Comparison of ENCODE assay signal across 17 mouse cellular contexts in the genomic region with DNA sequence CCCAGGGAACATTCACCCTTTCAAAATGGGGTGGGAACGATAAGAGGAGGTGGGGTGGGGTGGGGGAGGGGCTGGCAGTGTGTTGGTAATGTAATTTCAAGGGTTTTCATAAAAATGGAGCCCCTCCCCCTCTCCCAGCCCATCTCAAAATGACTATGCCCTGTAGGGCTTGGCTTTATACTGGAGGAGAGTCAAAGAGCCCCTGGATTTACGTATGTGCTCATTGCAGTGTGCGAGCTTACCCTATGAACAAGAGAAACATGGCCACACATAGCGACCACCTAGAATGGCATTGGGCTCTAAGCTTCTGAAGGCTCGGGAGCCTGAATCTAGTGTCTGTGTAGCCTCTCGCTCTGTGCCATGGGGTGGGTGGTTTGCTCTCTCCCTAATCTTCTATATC. TPM values are rescaled to one million over a fixed set of nuclear protein-coding genes. Genes with fewer than 3 reads are reported as not detected.
DNase-seq lines count a peak whose midpoint lies in the region; ATAC-seq and TF ChIP-seq lines count a peak whose summit lies in the region.
"Had no signal": no experiment of that assay in that cellular context is flagged by ENCODE, and none has a peak within 500 bp of the region (broad histone marks: within the 10 kb centered on the region; RNA-seq: fewer than 3 reads in every experiment).

No protein-coding gene starts in this region.

- DNase-seq in hindbrain, embryonic 11.5 days (ENCODE audit: low spot score): no peak
- no peak for DNase-seq in midbrain, embryonic 10.5 days (ENCODE audit: low spot score)
- peak; percentile 21 for DNase-seq in midbrain, embryonic 14.5 days
- DNase-seq in stomach, postnatal 0 days (ENCODE audit: low spot score): no peak
- no peak for DNase-seq in retina, embryonic 14.5 days (ENCODE audit: low spot score)
- DNase-seq: adrenal gland, postnatal 25 days; cerebellum, adult 9-10 months; gastrocnemius, postnatal 14 days; heart, adult 18-20 months; heart, postnatal 10 days; kidney, adult 18-20 months; kidney, postnatal 10 days; lung, postnatal 4 days; thymus, postnatal 25 days had no signal

- WGBS in hindbrain, embryonic 12.5 days: 89% methylated on average over 6 of the region's 6 CpGs
- WGBS in hindbrain, embryonic 11.5 days: 88% methylated on average over 6 of the region's 6 CpGs
- WGBS in midbrain, embryonic 13.5 days: 81% methylated on average over 6 of the region's 6 CpGs
- 93% methylated on average over 6 of the region's 6 CpGs for WGBS in midbrain, embryonic 10.5 days
- WGBS in midbrain, embryonic 14.5 days: 77% methylated on average over 6 of the region's 6 CpGs
- WGBS in stomach, postnatal 0 days: 88% methylated on average over 6 of the region's 6 CpGs

- H3K27ac ChIP-seq in hindbrain, embryonic 12.5 days: 0 out of 2 replicates have a peak overlapping the region, but pooled peaks have one; percentile 40
- no peak overlapping the region for H3K27ac ChIP-seq in hindbrain, embryonic 11.5 days (ENCODE audit: low read depth, low read length)
- peak overlapping the region; percentile 84 for H3K27ac ChIP-seq in midbrain, embryonic 13.5 days
- H3K27ac ChIP-seq in midbrain, embryonic 10.5 days (replicated peaks): no peak overlapping the region
- H3K27ac ChIP-seq in midbrain, embryonic 14.5 days (replicated peaks; ENCODE audit: low read depth, low read length): peak overlapping the region; percentile 75
- H3K27ac ChIP-seq in stomach, postnatal 0 days (replicated peaks): no peak overlapping the region

- H3K36me3 ChIP-seq in hindbrain, embryonic 12.5 days: no peaks in the 10 kb centered on the region
- no peaks in the 10 kb centered on the region for H3K36me3 ChIP-seq in hindbrain, embryonic 11.5 days (ENCODE audit: control insufficient read depth, insufficient read depth, low read length)
- H3K36me3 ChIP-seq in midbrain, embryonic 13.5 days: peaks cover 3% of the 10 kb centered on the region; the same call in 1 of the 2 replicates
- peaks cover 51% of the 10 kb centered on the region for H3K36me3 ChIP-seq in midbrain, embryonic 10.5 days
- no peaks in the 10 kb centered on the region for H3K36me3 ChIP-seq in midbrain, embryonic 14.5 days (ENCODE audit: control insufficient read depth, insufficient read depth, low read length)
- no peaks in the 10 kb centered on the region for H3K36me3 ChIP-seq in stomach, postnatal 0 days (ENCODE audit: control insufficient read depth, insufficient read depth, low read length)
- H3K36me3 ChIP-seq: heart, embryonic 12.5 days had no signal

- TF ChIP-seq EP300 in stomach, postnatal 0 days (optimal IDR thresholded peaks at IDR 0.05): no peak

- ATAC-seq in hindbrain, embryonic 12.5 days (ENCODE audit: low FRiP score): no peak
- no peak for ATAC-seq in hindbrain, embryonic 11.5 days (ENCODE audit: low FRiP score)
- ATAC-seq in midbrain, embryonic 13.5 days: peak; percentile 56; the same call in 1 of the 2 replicates
- ATAC-seq in midbrain, embryonic 14.5 days (ENCODE audit: low FRiP score, low TSS enrichment): no peak
- no peak for ATAC-seq in stomach, postnatal 0 days (ENCODE audit: low FRiP score, low TSS enrichment)

- no peak overlapping the region for H3K4me2 ChIP-seq in hindbrain, embryonic 12.5 days (replicated peaks)
- no peak overlapping the region for H3K4me2 ChIP-seq in hindbrain, embryonic 11.5 days (replicated peaks; ENCODE audit: low read depth, low read length)
- no peak overlapping the region for H3K4me2 ChIP-seq in midbrain, embryonic 13.5 days (replicated peaks)
- no peak overlapping the region for H3K4me2 ChIP-seq in midbrain, embryonic 14.5 days (ENCODE audit: low read length)
- H3K4me2 ChIP-seq in stomach, postnatal 0 days (replicated peaks; ENCODE audit: low read depth): no peak overlapping the region
- H3K4me2 ChIP-seq: heart, embryonic 12.5 days had no signal

- H3K4me1 ChIP-seq in hindbrain, embryonic 12.5 days: peaks cover 7% of the 10 kb centered on the region
- no peaks in the 10 kb centered on the region for H3K4me1 ChIP-seq in hindbrain, embryonic 11.5 days (replicated peaks; ENCODE audit: control insufficient read depth, insufficient read depth, low read length)
- H3K4me1 ChIP-seq in midbrain, embryonic 13.5 days (replicated peaks): peaks cover 23% of the 10 kb centered on the region
- no peaks in the 10 kb centered on the region; the same call in 1 of the 2 replicates for H3K4me1 ChIP-seq in midbrain, embryonic 10.5 days
- H3K4me1 ChIP-seq in midbrain, embryonic 14.5 days (ENCODE audit: control insufficient read depth, insufficient read depth, low read length): peaks cover 9% of the 10 kb centered on the region
- peaks cover 2% of the 10 kb centered on the region; the same call in 1 of the 2 replicates for H3K4me1 ChIP-seq in stomach, postnatal 0 days (replicated peaks; ENCODE audit: control insufficient read depth, insufficient read depth)
- H3K4me1 ChIP-seq: heart, embryonic 12.5 days had no signal

- no peak for TF ChIP-seq CTCF in stomach, postnatal 0 days (IDR thresholded peaks at IDR 0.05; ENCODE audit: low read depth)

- H3K27me3 ChIP-seq in hindbrain, embryonic 12.5 days: no peaks in the 10 kb centered on the region
- no peaks in the 10 kb centered on the region for H3K27me3 ChIP-seq in hindbrain, embryonic 11.5 days (ENCODE audit: control insufficient read depth, insufficient read depth, low read length)
- no peaks in the 10 kb centered on the region for H3K27me3 ChIP-seq in midbrain, embryonic 13.5 days
- no peaks in the 10 kb centered on the region for H3K27me3 ChIP-seq in midbrain, embryonic 10.5 days (ENCODE audit: low read depth, poor library complexity, severe bottlenecking)
- H3K27me3 ChIP-seq in midbrain, embryonic 14.5 days (ENCODE audit: control insufficient read depth, insufficient read depth, low read length): no peaks in the 10 kb centered on the region
- H3K27me3 ChIP-seq in stomach, postnatal 0 days (ENCODE audit: control insufficient read depth, insufficient read depth, low read length): no peaks in the 10 kb centered on the region
- H3K27me3 ChIP-seq: heart, embryonic 12.5 days had no signal

- H3K4me3 ChIP-seq in hindbrain, embryonic 12.5 days: no peak overlapping the region
- H3K4me3 ChIP-seq in hindbrain, embryonic 11.5 days (ENCODE audit: low read depth, low read length): no peak overlapping the region
- no peak overlapping the region for H3K4me3 ChIP-seq in midbrain, embryonic 13.5 days (replicated peaks)
- H3K4me3 ChIP-seq in midbrain, embryonic 10.5 days: no peak overlapping the region
- H3K4me3 ChIP-seq in midbrain, embryonic 14.5 days (replicated peaks; ENCODE audit: low read depth, low read length): no peak overlapping the region
- no peak overlapping the region for H3K4me3 ChIP-seq in stomach, postnatal 0 days (ENCODE audit: low read depth, low read length)
- H3K4me3 ChIP-seq: heart, embryonic 12.5 days had no signal

- H3K9me3 ChIP-seq in hindbrain, embryonic 12.5 days (replicated peaks): no peaks in the 10 kb centered on the region
- no peaks in the 10 kb centered on the region for H3K9me3 ChIP-seq in hindbrain, embryonic 11.5 days (ENCODE audit: control insufficient read depth, low read length)
- no peaks in the 10 kb centered on the region for H3K9me3 ChIP-seq in midbrain, embryonic 13.5 days
- H3K9me3 ChIP-seq in midbrain, embryonic 10.5 days (replicated peaks): no peaks in the 10 kb centered on the region
- H3K9me3 ChIP-seq in midbrain, embryonic 14.5 days (ENCODE audit: control insufficient read depth, low read length): no peaks in the 10 kb centered on the region
- H3K9me3 ChIP-seq in stomach, postnatal 0 days (ENCODE audit: control insufficient read depth, low read length): no peaks in the 10 kb centered on the region
- H3K9me3 ChIP-seq: heart, embryonic 12.5 days had no signal

- no peak overlapping the region for H3K9ac ChIP-seq in hindbrain, embryonic 12.5 days
- no peak overlapping the region for H3K9ac ChIP-seq in hindbrain, embryonic 11.5 days (ENCODE audit: low read depth, low read length)
- H3K9ac ChIP-seq in midbrain, embryonic 13.5 days (replicated peaks): no peak overlapping the region
- no peak overlapping the region for H3K9ac ChIP-seq in midbrain, embryonic 14.5 days (replicated peaks; ENCODE audit: low read length)
- no peak overlapping the region for H3K9ac ChIP-seq in stomach, postnatal 0 days (ENCODE audit: low read length)
- H3K9ac ChIP-seq: heart, embryonic 12.5 days had no signal

RNA-seq across cellular contexts. Expression of a gene that starts 51.3 kb away (rescaled TPM):
- polyA plus RNA-seq in hindbrain, embryonic 12.5 days (2016; fragmentation: Nextera tagmentation; extraction: Ambion mirVana): 24.6 and 25.1 TPM in 2 replicates
- 15.6 and 17.5 TPM in 2 replicates for polyA plus RNA-seq in hindbrain, embryonic 11.5 days (2014; fragmentation: Nextera tagmentation; extraction: Ambion mirVana)
- polyA plus RNA-seq in midbrain, embryonic 13.5 days (2015; fragmentation: Nextera tagmentation; extraction: Ambion mirVana): 38.8 and 44.2 TPM in 2 replicates
- 45.5 and 52.3 TPM in 2 replicates for polyA plus RNA-seq in midbrain, embryonic 10.5 days (2016; fragmentation: Nextera tagmentation; extraction: Ambion mirVana)
- polyA plus RNA-seq in midbrain, embryonic 14.5 days (2014; fragmentation: Nextera tagmentation; extraction: Ambion mirVana): 36.7 and 46.8 TPM in 2 replicates
- 0.98 and 1.5 TPM in 2 replicates for polyA plus RNA-seq in stomach, postnatal 0 days (2015; fragmentation: Nextera tagmentation; extraction: Ambion mirVana)

Comparison
In these comparisons a context has a peak if more than half of its experiments do, and no peak if none do; other contexts are left out.
1. H3K27ac ChIP-seq: peak in hindbrain, embryonic 12.5 days (single experiment), midbrain, embryonic 13.5 days (single experiment) and midbrain, embryonic 14.5 days (single experiment); none in hindbrain, embryonic 11.5 days (single experiment), midbrain, embryonic 10.5 days (single experiment) and stomach, postnatal 0 days (single experiment).